Mouse (Mus musculus): ENCODE measurements around the gene Recql5. TPM values are rescaled to one million over a fixed set of nuclear protein-coding genes. Genes with fewer than 3 reads are reported as not detected.

Gene Recql5
- polyA plus RNA-seq, 1 experiment: 28.2 TPM

DNA sequence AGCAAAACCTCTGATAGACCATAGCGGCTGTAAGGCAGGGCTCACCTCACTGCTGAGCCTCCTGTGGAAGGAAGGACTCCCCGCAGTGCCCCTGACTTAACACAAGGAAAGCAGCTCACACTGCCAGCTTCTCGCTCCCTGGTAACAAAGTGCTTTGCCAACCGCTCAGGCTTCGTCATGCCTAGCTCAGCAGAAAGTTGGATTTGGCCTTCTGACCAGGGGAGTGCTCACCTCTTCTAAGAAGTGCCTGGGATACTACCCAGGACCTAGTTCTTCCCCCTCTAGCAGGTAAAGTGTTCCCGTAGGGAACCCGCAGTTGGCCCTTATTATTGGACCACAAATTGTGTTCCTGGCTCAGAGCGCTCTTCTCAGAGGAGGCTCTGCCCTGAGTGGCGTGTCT is 25.7 kb upstream of the Recql5 start:
- DNase-seq (ENCODE audit: low read depth): no peak
- TF ChIP-seq POLR2A (IDR thresholded peaks at IDR 0.05; ENCODE audit: borderline replicate concordance, extremely low read depth, insufficient read depth, insufficient read length, poor library complexity, severe bottlenecking) (no peak), CTCF (IDR thresholded peaks at IDR 0.05; ENCODE audit: borderline replicate concordance, extremely low read depth, insufficient read depth, insufficient read length) (no peak)

DNA sequence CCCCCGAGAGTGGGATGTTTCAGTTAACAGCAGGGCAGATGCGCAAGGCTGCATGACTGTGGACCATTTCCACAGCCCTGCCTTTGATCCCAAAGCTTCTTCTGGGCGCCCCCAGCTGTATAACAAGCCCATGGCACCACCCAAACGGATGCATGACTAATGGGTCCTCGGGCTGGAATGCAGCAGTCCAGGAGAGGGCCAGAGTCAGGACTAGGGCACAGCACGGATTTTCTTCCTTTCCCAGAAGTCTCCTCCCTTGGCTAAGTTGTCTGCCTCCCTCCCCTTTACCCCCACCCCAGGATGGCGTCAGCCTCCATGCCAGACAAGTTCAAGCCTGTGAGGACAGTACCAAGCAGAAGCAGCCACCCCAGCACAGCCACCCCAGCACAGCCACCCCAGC is 24.7 kb upstream of the Recql5 start:
- no peak for DNase-seq (ENCODE audit: low read depth)

DNA sequence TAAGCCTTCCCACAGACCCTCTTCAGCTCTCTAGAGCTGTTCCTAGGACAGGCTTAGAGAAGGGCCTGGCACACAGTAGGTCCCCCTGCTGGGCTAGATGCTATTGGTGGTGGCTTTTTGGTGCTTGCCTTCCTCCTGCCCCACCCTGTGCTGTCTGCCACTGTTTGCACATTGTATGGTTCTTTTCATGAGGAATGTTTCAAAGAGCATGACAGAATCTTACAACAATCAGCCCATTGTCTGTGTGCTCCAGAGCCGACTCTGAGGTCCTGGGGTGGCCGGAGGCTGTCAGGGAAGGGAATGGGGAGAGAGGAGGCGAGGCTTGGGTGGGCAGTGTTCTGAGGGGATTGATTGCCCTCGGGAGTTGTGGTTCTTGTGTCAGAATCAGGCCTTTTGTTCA is 23.2 kb upstream of the Recql5 start:
- TF ChIP-seq POLR2A (IDR thresholded peaks at IDR 0.05; ENCODE audit: borderline replicate concordance, extremely low read depth, insufficient read depth, insufficient read length, poor library complexity, severe bottlenecking) (no peak), CTCF (IDR thresholded peaks at IDR 0.05; ENCODE audit: borderline replicate concordance, extremely low read depth, insufficient read depth, insufficient read length) (no peak)
- peak; percentile 52 for DNase-seq (ENCODE audit: low read depth)

More for the DNA sequence above, 24.7 kb upstream of the Recql5 start:
- TF ChIP-seq CTCF (IDR thresholded peaks at IDR 0.05; ENCODE audit: borderline replicate concordance, extremely low read depth, insufficient read depth, insufficient read length) (no peak), POLR2A (IDR thresholded peaks at IDR 0.05; ENCODE audit: borderline replicate concordance, extremely low read depth, insufficient read depth, insufficient read length, poor library complexity, severe bottlenecking) (no peak)

DNA sequence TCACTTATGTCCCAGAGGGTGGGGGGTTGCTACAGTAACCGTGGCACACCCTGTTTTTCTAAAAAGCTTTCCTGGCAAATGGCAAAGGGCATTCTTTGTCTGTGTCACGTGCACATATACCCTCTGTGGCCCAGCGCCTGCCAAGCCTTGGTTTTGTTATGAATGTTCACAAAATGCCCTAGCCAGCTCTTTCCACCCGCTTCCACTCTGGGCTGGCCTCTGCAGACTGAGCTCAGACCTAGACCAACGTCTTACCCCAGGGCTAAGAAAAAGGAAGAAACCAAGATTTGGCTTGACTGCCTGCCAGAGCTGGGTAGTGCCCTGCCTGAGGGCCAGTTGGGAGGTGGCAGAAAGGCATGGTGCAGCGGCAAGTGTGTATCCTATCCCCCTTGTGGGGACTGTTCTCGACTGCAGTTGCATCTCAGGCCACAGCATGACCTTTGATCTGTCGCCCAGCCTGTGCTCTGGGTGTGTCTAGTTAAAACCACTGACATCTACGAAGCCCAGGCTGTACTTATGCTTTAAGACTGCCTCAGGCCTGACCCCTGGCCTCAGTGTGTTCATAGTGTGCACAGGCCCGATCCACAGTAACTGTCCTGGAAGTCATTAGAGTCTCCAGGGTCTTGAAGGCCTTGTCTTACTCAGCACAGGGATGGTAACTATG is 22.1 kb upstream of the Recql5 start:
- no peak for TF ChIP-seq POLR2A (IDR thresholded peaks at IDR 0.05; ENCODE audit: borderline replicate concordance, extremely low read depth, insufficient read depth, insufficient read length, poor library complexity, severe bottlenecking)
- TF ChIP-seq CTCF (IDR thresholded peaks at IDR 0.05; ENCODE audit: borderline replicate concordance, extremely low read depth, insufficient read depth, insufficient read length): no peak
- DNase-seq (ENCODE audit: low read depth): peak; percentile 60

DNA sequence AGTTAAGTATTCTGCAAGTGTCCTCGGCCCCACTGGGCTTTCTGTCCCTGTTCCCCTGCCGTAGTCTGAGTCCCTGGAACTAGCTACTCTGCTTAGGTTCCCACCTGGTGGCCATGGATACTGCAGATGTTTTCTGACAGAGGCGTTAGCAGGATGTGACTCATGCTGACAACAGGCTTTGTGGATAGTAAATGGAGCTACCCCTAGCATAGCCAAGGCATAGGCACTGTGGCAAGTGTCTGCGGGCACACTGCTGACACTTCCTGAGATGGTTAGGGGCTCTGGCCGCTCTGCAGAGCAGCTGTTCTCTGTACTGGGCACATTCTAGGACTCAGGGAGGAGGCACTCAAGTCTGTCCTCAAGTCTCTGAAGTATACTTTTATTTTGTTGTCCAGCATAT is 21.4 kb upstream of the Recql5 start:
- TF ChIP-seq POLR2A (IDR thresholded peaks at IDR 0.05; ENCODE audit: borderline replicate concordance, extremely low read depth, insufficient read depth, insufficient read length, poor library complexity, severe bottlenecking): no peak
- TF ChIP-seq CTCF (IDR thresholded peaks at IDR 0.05; ENCODE audit: borderline replicate concordance, extremely low read depth, insufficient read depth, insufficient read length): no peak
- DNase-seq (ENCODE audit: low read depth): no peak

DNA sequence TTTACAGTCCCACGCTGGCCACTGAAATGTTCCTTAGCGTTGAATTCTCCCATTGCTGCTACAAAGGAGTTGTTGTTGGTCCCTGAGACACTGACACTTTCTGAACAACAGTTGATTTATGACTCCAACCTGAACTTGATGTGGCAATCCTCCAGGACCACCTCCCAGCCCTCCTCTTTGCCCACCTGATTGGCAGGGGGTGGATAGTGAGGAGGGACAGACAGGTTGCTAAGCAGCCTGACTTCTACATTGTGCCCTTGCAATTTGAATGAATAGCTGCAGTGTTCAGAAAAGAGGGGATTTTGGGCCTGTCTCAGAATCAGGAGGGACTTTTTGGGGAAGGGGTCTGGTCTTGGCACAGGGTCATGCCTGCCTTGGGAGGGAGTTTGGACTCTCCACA is 17.4 kb upstream of the Recql5 start:
- DNase-seq (ENCODE audit: low read depth): peak; percentile 27

DNA sequence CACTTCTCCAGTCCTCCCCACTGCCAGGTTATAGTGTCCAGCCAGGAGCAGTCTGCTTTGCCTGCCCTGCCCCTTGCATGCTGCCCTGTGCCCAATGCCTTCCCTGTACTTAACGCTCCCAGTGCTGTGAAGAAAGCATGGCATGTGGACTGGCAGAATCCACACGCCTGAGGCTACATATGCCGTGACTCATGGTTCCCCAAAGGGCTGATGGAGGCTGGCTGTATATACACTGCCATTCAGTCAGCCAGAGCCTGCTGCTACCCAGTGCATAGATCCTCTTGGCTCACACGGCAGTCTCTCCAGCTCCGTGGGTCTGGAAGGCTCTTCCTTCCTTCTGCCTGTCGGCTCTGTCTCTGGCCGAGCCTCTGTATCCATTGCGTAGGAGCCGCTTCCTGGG is 15.0 kb upstream of the Recql5 start:
- TF ChIP-seq POLR2A (IDR thresholded peaks at IDR 0.05; ENCODE audit: borderline replicate concordance, extremely low read depth, insufficient read depth, insufficient read length, poor library complexity, severe bottlenecking): no peak
- TF ChIP-seq CTCF (IDR thresholded peaks at IDR 0.05; ENCODE audit: borderline replicate concordance, extremely low read depth, insufficient read depth, insufficient read length): no peak
- no peak for DNase-seq (ENCODE audit: low read depth)

More for the DNA sequence above, 17.4 kb upstream of the Recql5 start:
- TF ChIP-seq POLR2A (IDR thresholded peaks at IDR 0.05; ENCODE audit: borderline replicate concordance, extremely low read depth, insufficient read depth, insufficient read length, poor library complexity, severe bottlenecking): no peak
- TF ChIP-seq CTCF (IDR thresholded peaks at IDR 0.05; ENCODE audit: borderline replicate concordance, extremely low read depth, insufficient read depth, insufficient read length): no peak

DNA sequence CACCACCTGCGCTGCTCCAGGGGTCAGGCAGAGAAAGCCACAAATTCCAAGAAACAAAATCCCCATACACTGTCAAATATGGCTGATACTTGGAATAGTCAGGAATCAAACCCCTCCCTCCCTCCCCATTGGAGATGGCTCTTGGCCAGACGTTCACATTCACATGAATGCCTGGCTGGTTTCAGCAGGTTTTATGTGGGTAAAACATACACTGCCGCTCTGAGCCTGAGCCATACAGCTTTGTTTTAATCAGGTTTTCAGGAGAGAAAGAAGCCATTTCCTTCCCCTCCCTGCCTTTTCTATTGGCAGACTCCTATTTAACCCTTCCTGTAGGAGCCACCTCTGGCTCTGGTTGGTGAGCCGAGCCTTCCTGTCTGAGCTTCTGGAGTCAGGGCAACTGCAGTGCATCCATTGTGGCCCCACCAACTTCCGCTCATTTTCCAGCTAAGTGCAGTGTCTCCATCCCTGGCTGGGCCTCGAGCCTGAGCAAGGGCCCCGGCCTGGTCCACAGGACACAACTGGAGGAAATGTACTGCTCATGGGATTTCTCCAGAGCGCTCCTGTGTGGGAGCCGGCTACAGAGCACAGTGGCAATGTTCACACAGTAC is 13.0 kb upstream of the Recql5 start:
- TF ChIP-seq POLR2A (IDR thresholded peaks at IDR 0.05; ENCODE audit: borderline replicate concordance, extremely low read depth, insufficient read depth, insufficient read length, poor library complexity, severe bottlenecking) (no peak), CTCF (IDR thresholded peaks at IDR 0.05; ENCODE audit: borderline replicate concordance, extremely low read depth, insufficient read depth, insufficient read length) (no peak)
- DNase-seq (ENCODE audit: low read depth): peak; percentile 23

DNA sequence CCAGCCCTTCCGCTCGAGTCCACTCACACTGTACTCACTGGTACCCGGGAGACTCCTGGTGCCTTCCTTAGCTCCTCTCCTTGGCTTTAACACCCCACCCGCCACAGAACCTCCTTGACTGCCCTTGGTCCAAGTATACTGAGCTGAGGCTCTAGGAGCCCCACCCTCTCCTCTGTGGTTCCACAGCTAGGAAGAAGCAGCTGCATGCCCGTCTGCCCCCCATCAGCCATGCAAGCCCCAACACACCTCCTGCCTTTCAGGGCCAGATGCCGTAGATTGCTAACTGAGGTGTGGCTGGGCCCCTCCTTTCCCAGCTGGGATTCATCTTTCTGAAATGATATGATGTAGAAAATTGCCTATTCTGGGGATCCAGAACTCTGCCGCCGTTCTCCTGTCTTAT is 12.0 kb upstream of the Recql5 start:
- DNase-seq (ENCODE audit: low read depth): no peak
- TF ChIP-seq POLR2A (IDR thresholded peaks at IDR 0.05; ENCODE audit: borderline replicate concordance, extremely low read depth, insufficient read depth, insufficient read length, poor library complexity, severe bottlenecking) (no peak), CTCF (IDR thresholded peaks at IDR 0.05; ENCODE audit: borderline replicate concordance, extremely low read depth, insufficient read depth, insufficient read length) (no peak)

DNA sequence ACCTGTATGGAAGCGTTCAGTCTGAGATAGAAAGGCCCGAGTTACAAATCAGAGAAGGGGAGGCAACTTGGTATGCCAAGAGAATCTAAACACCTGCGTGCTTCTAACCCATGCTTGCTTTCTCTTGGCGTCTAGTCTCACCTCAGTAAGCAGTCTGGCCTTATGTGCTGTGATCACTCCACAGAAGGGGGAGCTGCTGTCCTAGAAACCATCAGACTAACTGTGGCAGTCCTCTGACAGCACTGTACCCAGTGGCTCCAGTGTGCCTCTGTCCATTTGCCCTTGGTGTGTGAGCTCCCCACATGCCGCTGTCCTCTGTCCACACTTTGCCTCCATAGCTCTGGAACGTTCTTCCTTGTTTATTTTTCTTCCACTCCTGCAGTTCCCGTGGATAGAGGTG is 8.7 kb upstream of the Recql5 start:
- DNase-seq (ENCODE audit: low read depth): no peak
- TF ChIP-seq CTCF (IDR thresholded peaks at IDR 0.05; ENCODE audit: borderline replicate concordance, extremely low read depth, insufficient read depth, insufficient read length) (no peak), POLR2A (IDR thresholded peaks at IDR 0.05; ENCODE audit: borderline replicate concordance, extremely low read depth, insufficient read depth, insufficient read length, poor library complexity, severe bottlenecking) (no peak)

DNA sequence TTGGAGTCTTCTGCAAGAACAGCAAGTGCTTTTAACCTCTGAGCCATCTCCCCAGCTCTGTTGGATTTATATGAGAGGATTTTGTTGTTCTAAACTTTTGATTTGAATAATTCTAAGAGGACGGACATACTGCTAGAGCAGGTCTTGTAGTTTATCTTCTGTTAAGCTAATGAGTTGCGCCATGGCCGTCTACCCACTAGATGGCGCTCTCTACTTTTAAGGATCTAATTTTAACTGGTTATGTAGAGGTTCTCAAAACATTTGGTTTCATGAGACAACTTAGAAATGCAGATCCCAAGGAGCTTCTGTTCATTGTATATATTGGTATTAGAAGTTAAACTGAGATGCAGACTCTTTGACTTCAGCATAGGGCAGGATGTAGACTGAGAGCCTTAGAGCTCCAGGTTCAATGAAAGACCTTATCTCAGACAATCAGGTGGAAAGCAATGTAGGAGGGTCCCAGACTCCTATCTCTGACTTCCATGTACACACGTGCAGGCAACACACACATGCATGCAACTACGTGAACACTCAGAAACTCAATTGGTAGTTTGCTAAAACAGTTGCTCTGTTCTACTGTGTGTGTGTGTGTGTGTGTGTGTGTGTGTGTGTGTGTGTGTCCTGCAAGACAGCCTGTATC is 6.5 kb upstream of the Recql5 start:
- TF ChIP-seq POLR2A (IDR thresholded peaks at IDR 0.05; ENCODE audit: borderline replicate concordance, extremely low read depth, insufficient read depth, insufficient read length, poor library complexity, severe bottlenecking): no peak
- TF ChIP-seq CTCF (IDR thresholded peaks at IDR 0.05; ENCODE audit: borderline replicate concordance, extremely low read depth, insufficient read depth, insufficient read length): peak; percentile 59; the same call in 1 of the 2 replicates
- peak; percentile 83 for DNase-seq (ENCODE audit: low read depth)

Measured in brain, embryonic 14.5 days (tissue).